21 mouse cellular contexts compared by ENCODE assay signal in genomic region chr4:102952476-102952875, GRCm38 (mm10). TPM values are rescaled to one million over a fixed set of nuclear protein-coding genes. Genes with fewer than 3 reads are reported as not detected.
"Had no signal": no experiment of that assay in that cellular context is flagged by ENCODE, and none has a peak within 500 bp of the region (broad histone marks: within the 10 kb centered on the region; RNA-seq: fewer than 3 reads in every experiment).

No protein-coding gene starts in this region.

- H3K27ac ChIP-seq: kidney, postnatal 0 days; limb, embryonic 12.5 days; limb, embryonic 15.5 days; liver, embryonic 14.5 days; macrophage; midbrain, embryonic 10.5 days; midbrain, embryonic 13.5 days had no signal

- ATAC-seq: intestine, postnatal 0 days; liver, postnatal 0 days; lung, postnatal 0 days; midbrain, embryonic 13.5 days had no signal

- H3K4me1 ChIP-seq: limb, embryonic 12.5 days; limb, embryonic 15.5 days; megakaryocyte, embryonic 14.5 days; midbrain, embryonic 10.5 days; midbrain, embryonic 13.5 days had no signal

- DNase-seq: kidney, adult 2 months; kidney, postnatal 25 days; left cerebral cortex, postnatal 4 days; liver, postnatal 0 days; lung, embryonic 14.5 days; thymus, adult 2 months; thymus, postnatal 14 days; thymus, postnatal 4 days had no signal

- H3K4me3 ChIP-seq: limb, embryonic 12.5 days; limb, embryonic 15.5 days; megakaryocyte, embryonic 14.5 days; midbrain, embryonic 10.5 days; midbrain, embryonic 13.5 days had no signal

RNA-seq across cellular contexts. Expression of gene Tctex1d1, which starts 25.9 kb away (rescaled TPM):
- polyA plus RNA-seq: kidney, adult 2 months; large intestine, adult 2 months; limb, embryonic 15.5 days; liver, postnatal 0 days; macrophage; small intestine, adult 2 months; spleen, adult 2 months had no signal
